Mouse (Mus musculus) neural tube, embryonic 14.5 days (tissue): ENCODE data around the gene Adcy2. TPM values are rescaled to one million over a fixed set of nuclear protein-coding genes. Genes with fewer than 3 reads are reported as not detected.

Source experiments
- ATAC-seq: fragments of 200-750 bp; cut with Nextera tagmentation; 2 replicates; pipeline ENCODE4 v1.8.0; 2017; ENCODE audit warnings: low read depth, mild to moderate bottlenecking, moderate TSS enrichment, moderate library complexity
- H3K27ac ChIP-seq: fragments of 300-500 bp; sonication (generic); 2 replicates; pipeline ENCODE4 v1.5.1; 2014; ENCODE audit warnings: low read depth, mild to moderate bottlenecking, control low read depth, low read length, moderate library complexity, mixed read lengths
- H3K27me3 ChIP-seq: fragments of 300-500 bp; sonication (generic); 2 replicates; pipeline ENCODE4 v1.6.1; 2014; ENCODE audit warnings: low read length; ENCODE audit not compliant: control insufficient read depth, insufficient read depth
- H3K36me3 ChIP-seq: fragments of 300-500 bp; sonication (generic); 2 replicates; pipeline ENCODE4 v1.6.1; 2014; ENCODE audit warnings: low read length, mixed read lengths; ENCODE audit not compliant: control insufficient read depth, insufficient read depth
- H3K4me1 ChIP-seq: fragments of 300-500 bp; sonication (generic); 2 replicates; pipeline ENCODE4 v1.6.1; 2014; ENCODE audit warnings: low read length; ENCODE audit not compliant: control insufficient read depth, insufficient read depth
- H3K4me2 ChIP-seq: fragments of 300-500 bp; sonication (generic); 2 replicates; pipeline ENCODE4 v1.6.1; 2014; ENCODE audit warnings: mild to moderate bottlenecking, low read depth, low read length, control low read depth
- H3K4me3 ChIP-seq: fragments of 300-500 bp; sonication (generic); 2 replicates; pipeline ENCODE4 v1.5.1; 2014; ENCODE audit warnings: low read depth, low read length, control low read depth, mixed read lengths
- H3K9ac ChIP-seq: fragments of 300-500 bp; sonication (generic); replicated peaks from 2 replicates; pipeline ENCODE4 v1.6.1; 2014; ENCODE audit warnings: low read depth, mild to moderate bottlenecking, control low read depth, low read length, mixed read lengths
- H3K9me3 ChIP-seq: fragments of 300-500 bp; sonication (generic); 2 replicates; pipeline ENCODE4 v1.6.1; 2016; ENCODE audit warnings: low read length; ENCODE audit not compliant: control insufficient read depth
- WGBS: fragments of 180-500 bp; shearing (Covaris S2); extraction: QIAGEN DNeasy Blood & Tissue Kit; methylation state at CpG from one replicate; pipeline ENCODE4 v1.1.7; 2014; 5-methylcytosine and 5-hydroxymethylcytosine counted together
- polyA plus RNA-seq: library from polyadenylated mRNA; unstranded; fragments of >200 nt; fragmentation: Nextera tagmentation; extraction: Ambion mirVana; gene quantifications from 2 replicates; pipeline ENCODE4 v1.2.1, GENCODE M21; 2014

Gene Adcy2
- polyA plus RNA-seq, 1 experiment from 2014 or later, result 21.1 TPM

DNA sequence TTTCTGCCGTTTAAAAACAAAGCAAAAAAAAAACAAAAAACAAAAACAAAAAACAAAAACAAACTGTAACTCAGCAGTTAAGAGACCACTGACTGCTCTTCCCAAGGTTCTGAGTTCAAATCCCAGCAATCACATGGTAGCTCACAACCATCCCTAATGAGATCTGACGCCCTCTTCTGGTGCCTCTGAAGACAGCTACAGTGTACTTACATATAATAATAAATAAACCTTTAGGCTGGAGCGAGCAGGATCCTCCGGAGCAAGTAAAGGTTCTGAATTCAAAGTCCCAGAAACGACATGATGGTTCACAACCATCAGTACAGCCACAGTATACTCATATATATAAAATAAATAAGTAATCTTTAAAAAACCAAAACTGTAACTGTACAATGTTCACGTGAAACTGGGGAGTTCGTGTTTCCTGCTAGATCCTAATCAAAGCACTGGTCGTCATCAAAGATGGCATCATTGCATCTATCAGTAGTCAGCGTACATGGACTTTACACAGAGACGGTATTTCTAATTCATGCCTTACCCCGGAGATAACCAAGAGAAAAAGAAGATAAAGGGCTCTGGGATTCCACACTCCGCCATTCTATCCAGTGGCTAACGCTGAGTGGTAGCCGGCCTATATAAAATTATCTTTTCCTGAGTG is 418.1 kb downstream of the Adcy2 start:
- peaks cover 6% of the 10 kb centered on the region for H3K4me1 ChIP-seq
- no peaks in the 10 kb centered on the region for H3K27me3 ChIP-seq
- H3K36me3 ChIP-seq, result peaks cover 22% of the 10 kb centered on the region; the same call in 1 of the 2 replicates
- 28% methylated on average over 14 of the region's 14 CpGs for WGBS
- H3K27ac ChIP-seq, result no peak overlapping the region
- H3K9ac ChIP-seq, result peak overlapping the region; percentile 51
- H3K4me2 ChIP-seq, result peak overlapping the region; percentile 67
- ATAC-seq, result 0 out of 2 replicates have a peak, but pooled peaks have one; percentile 0
- H3K4me3 ChIP-seq, result peak overlapping the region; percentile 71
- H3K9me3 ChIP-seq, result no peaks in the 10 kb centered on the region

DNA sequence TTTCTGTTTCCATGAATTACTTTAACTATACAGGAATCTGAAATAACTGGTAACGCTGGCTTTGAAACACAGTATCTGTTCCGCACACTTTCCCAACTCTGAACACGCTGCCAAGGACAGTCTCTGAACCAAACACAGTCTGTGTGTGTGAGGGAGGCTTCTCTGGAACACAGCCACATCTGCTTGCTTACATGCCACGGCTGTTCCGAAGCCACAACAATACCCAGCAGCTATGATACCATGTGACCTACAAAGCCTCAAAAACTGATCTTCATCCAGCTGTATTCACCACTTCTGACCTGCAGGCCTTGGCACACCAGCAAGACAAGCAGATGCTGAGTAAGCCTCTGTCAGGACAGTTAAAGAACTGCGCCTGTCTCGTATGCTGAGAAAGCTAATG is 421.4 kb downstream of the Adcy2 start:
- Histone ChIP-seq H3K27me3 (no peaks in the 10 kb centered on the region), H3K9ac (no peak overlapping the region), H3K4me3 (no peak overlapping the region), H3K4me1 (peaks cover 3% of the 10 kb centered on the region), H3K4me2 (no peak overlapping the region), H3K36me3 (0 out of 2 replicates have a peak, but pooled peaks cover 6% of the 10 kb centered on the region), H3K9me3 (no peaks in the 10 kb centered on the region), H3K27ac (no peak overlapping the region)
- ATAC-seq, result no peak
- 95% methylated on average over 7 of the region's 7 CpGs for WGBS

DNA sequence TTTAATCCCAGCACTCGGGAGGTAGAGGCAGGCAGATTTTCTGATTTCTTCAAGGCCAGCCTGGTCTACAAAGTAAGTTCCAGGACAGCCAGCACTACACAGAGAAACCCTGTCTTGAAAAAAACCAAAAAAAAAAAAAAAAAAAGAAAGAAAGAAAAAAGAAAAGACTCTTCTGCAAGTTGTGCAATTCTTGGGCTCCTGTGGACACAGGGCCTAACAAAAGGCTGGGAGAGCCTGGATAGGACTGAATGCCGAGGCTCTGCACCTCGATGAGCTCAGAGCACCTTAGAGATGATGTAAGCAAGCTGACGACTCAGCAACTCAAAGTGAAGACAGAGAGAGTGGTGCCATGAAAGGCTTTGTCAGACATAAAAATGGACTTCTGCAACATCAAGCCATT is 424.9 kb downstream of the Adcy2 start:
- H3K27ac ChIP-seq, result no peak overlapping the region
- H3K4me1 ChIP-seq, result no peaks in the 10 kb centered on the region
- H3K27me3 ChIP-seq, result no peaks in the 10 kb centered on the region
- H3K9ac ChIP-seq, result no peak overlapping the region
- 76% methylated on average over 4 of the region's 4 CpGs for WGBS
- H3K36me3 ChIP-seq, result peaks cover 11% of the 10 kb centered on the region; the same call in 1 of the 2 replicates
- no peak overlapping the region for H3K4me3 ChIP-seq
- no peaks in the 10 kb centered on the region for H3K9me3 ChIP-seq
- no peak overlapping the region for H3K4me2 ChIP-seq
- no peak for ATAC-seq

DNA sequence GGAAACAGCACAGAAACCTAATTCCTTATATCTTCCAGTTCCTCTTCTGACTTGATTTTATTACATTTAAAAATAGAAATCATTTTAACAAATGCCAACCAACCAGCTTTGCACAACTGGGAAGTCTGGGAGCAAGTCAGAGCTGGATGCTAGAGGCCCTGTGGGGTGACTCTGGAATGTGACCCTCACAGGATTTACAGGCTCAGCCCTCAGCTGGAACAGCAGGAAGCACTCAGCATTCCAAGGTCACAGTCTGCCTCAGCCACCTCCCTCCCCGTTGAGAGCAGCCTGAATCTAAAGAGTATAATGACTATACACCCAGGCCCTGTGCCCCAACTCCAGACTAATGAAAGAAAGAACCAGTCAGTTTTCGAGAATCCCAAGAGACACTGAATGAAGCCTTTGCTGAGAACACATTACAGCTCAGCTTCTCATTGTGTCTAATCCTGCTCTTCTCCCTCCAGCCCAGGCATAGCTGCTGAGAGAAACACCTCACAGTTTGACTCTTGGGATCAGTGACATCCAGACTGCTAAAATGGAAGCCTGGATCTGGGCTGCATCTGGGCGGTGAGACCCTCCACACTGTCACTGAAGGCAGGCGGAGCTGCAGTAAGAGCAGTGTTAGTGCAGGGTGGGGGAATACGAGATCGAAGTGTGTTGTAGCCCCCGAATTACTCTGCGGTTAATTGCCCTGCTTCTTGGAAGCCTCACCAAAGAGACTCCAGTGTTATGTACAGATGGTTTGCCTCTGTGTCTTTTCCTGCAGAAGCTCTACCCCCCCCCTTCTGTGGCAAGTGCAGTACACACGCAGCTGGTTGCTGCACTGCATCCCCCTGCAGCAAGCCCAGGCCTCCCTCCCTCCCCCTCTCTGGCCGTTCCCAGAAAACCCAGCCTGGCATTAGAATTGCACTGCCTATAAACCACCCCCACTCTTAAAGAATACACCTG is 426.1 kb downstream of the Adcy2 start:
- H3K4me3 ChIP-seq, result no peak overlapping the region
- H3K4me2 ChIP-seq, result no peak overlapping the region
- no peak overlapping the region for H3K27ac ChIP-seq
- ATAC-seq, result peak; percentile 21; the same call in 1 of the 2 replicates
- peaks cover 11% of the 10 kb centered on the region; the same call in 1 of the 2 replicates for H3K36me3 ChIP-seq
- H3K4me1 ChIP-seq, result no peaks in the 10 kb centered on the region
- H3K27me3 ChIP-seq, result no peaks in the 10 kb centered on the region
- 40% methylated on average over 10 of the region's 10 CpGs for WGBS
- H3K9me3 ChIP-seq, result no peaks in the 10 kb centered on the region
- no peak overlapping the region for H3K9ac ChIP-seq

DNA sequence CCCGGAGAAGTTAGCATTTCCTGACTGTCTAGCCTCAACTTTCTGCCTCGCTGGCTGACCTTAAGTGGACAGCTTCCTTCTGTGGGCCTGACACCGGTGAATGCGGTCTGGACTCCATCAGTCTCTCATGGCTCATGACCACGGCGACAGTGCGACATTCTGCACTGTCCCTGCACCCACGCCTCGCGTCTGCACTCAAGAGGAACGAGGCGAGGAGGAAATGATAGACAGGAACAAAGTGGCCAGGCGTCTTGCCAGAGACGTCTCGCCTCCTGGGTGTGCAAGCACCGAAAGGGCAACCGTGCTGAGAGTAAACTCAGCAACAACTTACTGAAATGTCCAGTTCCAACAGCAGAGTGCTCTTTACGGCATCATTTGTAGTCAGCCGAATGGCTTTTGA is 427.1 kb downstream of the Adcy2 start:
- H3K4me1 ChIP-seq, result no peaks in the 10 kb centered on the region
- ATAC-seq, result no peak
- H3K27me3 ChIP-seq, result no peaks in the 10 kb centered on the region
- H3K4me2 ChIP-seq, result no peak overlapping the region
- no peak overlapping the region for H3K4me3 ChIP-seq
- no peak overlapping the region for H3K27ac ChIP-seq
- 88% methylated on average over 19 of the region's 19 CpGs for WGBS
- no peaks in the 10 kb centered on the region for H3K9me3 ChIP-seq
- no peak overlapping the region for H3K9ac ChIP-seq
- peaks cover 8% of the 10 kb centered on the region; the same call in 1 of the 2 replicates for H3K36me3 ChIP-seq
